Mouse (Mus musculus): ENCODE results near the gene Mlycd.

Gene Mlycd

DNA sequence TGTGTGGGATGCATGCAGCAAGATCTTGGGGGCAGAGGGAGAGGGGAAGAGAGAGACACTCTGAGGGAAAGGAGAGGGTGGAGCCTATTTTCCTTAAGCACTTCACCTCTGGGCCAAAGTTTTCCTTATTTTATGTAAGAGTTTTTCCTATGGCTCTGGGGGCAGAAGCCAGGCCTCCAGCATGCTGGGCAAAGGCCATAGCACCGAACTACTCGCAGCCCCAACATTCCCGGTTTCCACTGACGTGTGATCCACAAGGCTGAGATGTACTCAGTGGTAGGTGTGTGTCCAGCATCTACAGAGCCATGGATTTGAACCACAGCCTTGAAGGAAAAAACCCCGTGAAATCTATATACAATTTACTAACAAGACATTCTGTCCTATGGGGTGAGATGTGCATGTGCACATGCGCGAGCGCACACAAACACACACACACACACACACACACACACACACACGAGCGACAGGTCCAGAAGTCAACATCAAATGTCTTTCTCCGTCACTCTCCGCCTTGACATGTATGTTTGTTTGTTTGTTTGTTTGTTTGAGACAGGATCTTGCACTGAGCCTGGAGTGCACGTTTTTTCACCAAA, 39.0 kb downstream of the Mlycd start, which contains the start of gene Osgin1:
Gene Osgin1 (plus strand): TSS at position 543 of the 593 bp plus-strand sequence.
- DNase-seq (ENCODE audit: low spot score), result no peak

GRCm38 (mm10) chr8:119434569-119434968, 39.9 kb downstream of the Mlycd start:
- DNase-seq (ENCODE audit: low spot score), result no peak

GRCm38 (mm10) chr8:119435527-119435926, 40.8 kb downstream of the Mlycd start:
- DNase-seq (ENCODE audit: low spot score), result no peak

DNA sequence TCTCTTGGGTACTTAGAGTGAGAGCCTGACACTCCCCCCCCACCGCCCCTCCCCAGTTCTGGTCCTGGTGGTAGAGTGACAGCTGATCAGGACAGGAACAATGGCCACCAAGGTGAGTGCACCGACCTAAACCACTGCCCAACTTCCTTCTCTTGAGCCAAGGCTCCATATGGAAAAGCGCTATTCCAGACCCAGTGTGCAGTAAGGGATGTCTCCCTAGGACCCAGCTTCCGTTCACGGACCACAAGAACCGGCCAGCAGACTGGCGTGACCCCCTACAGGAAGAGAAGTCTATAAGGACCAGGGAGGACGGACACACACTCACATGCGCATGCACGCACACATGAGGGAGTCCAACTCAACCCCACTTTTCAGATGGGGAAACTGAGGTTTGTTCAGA, 41.7 kb downstream of the Mlycd start:
- no peak for DNase-seq (ENCODE audit: low spot score)

- no peak for DNase-seq (ENCODE audit: low spot score)
Observed at GRCm38 (mm10) chr8:119436933-119437332, 42.3 kb downstream of the Mlycd start.

DNA sequence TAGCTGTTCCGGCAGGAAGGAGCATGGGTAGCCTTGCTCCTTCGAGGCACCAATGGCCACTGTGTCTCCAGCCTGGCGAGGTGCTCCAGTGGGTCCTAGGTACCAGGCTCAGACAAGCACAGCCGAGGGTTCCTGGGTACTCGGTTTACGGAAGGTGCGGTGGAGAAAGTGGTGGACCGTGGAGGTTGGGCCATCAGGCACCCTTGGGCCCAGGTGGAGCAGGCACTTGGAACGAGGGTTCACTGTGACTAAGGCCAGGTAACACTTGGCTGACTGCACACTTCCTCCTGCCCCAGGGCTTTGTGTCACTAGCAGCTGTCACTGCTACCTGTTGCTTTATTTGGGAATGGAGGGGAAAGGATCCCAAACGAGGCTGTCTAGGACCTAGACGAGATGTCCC, 42.8 kb downstream of the Mlycd start:
- DNase-seq (ENCODE audit: low spot score), result no peak

DNA sequence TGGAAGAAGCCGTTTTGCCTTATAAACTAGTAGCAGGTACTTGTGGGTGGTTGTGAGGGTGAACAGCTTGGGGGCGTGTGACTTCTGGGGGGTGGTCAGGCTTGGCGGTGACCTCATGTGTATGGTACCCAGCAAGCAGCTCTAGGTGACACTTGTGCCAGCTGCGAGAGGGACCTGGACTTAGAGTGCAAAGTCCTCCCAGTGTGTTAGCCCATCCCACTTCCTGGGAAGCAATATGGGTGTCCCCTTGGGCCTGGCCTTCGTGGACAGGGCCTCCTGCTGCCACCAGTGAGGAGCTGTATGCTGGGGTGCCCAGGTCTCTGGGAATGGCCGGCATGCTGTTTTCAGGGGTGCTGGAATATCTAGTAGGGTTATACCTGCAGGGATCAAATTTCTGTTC, 44.2 kb downstream of the Mlycd start:
- no peak for DNase-seq (ENCODE audit: low spot score)

DNA sequence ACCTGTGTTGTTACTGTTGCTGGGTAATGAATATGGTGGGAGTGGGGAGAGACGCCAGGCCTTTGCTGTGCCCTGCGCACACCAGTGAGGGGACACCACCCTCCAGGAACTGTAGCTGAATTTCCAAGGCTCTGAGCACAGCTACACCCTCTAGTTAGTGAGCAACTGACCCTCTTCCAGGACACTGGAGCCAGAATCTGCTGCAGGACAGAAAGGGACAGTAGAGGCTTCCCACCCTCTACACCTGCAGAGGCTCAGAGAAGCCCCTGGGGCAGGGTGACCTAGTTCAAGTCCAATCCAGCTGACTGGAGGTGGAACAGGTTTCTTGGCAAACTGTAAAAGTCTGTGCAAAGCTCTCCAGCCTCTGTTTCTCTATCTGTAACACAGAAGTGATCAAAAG, 44.7 kb downstream of the Mlycd start:
- no peak for DNase-seq (ENCODE audit: low spot score)

GRCm38 (mm10) chr8:119439893-119440249, 45.2 kb downstream of the Mlycd start:
- DNase-seq (ENCODE audit: low spot score), result peak; percentile 24

GRCm38 (mm10) chr8:119440250-119440951, 45.7 kb downstream of the Mlycd start:
- peak; percentile 94 for DNase-seq (ENCODE audit: low spot score)

DNA sequence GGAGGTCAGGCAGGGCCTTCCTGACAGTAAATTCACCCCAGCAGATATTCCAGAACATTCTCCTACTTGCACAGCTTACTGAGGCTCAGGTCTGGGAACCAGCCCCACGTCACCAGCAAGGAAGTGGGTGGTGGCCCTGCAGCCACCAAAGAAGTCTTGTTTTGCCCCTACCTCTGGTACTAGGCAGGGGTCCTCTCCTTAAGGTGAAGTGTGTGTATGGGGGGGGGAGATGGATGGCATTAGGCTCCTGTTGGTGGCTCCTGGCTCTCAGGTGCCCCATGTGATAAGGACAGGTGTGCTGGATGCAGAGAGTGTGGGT, 46.2 kb downstream of the Mlycd start:
- DNase-seq (ENCODE audit: low spot score), result no peak

GRCm38 (mm10) chr8:119442013-119442412, 47.3 kb downstream of the Mlycd start:
- no peak for DNase-seq (ENCODE audit: low spot score)

GRCm38 (mm10) chr8:119442970-119443369, 48.3 kb downstream of the Mlycd start:
- DNase-seq (ENCODE audit: low spot score), result no peak

GRCm38 (mm10) chr8:119446211-119446989, 51.7 kb downstream of the Mlycd start, which contains the start of gene Necab2:
Necab2 (plus strand) TSS chr8:119446719.
- DNase-seq (ENCODE audit: low spot score), result peak; percentile 94

GRCm38 (mm10) chr8:119446990-119447780, 52.5 kb downstream of the Mlycd start:
- DNase-seq (ENCODE audit: low spot score), result peak; percentile 33

- DNase-seq (ENCODE audit: low spot score), result peak; percentile 32
Observed at GRCm38 (mm10) chr8:119447781-119448170, 53.1 kb downstream of the Mlycd start.

- no peak for DNase-seq (ENCODE audit: low spot score)
Observed at GRCm38 (mm10) chr8:119449627-119450026, 54.9 kb downstream of the Mlycd start.

DNA sequence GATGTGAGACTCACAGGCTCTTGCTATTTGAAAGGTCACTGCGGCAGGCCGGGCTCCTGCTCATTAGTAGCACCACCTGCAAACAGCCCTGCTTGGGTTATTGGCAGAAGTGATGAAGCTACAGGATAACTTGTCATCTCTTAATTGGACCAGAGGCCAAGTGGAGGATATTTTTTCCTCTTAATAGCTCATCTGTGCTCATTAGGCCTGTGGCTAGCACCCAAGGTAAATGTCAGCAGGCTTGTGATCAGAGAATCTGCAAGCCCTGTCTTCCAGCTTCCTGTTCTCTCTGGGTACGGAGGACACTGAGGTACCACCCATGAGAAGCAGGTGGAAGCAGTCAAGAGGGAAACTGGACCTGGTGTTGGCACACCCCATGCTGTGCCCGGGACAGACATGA, 56.5 kb downstream of the Mlycd start:
- DNase-seq (ENCODE audit: low spot score), result no peak

DNA sequence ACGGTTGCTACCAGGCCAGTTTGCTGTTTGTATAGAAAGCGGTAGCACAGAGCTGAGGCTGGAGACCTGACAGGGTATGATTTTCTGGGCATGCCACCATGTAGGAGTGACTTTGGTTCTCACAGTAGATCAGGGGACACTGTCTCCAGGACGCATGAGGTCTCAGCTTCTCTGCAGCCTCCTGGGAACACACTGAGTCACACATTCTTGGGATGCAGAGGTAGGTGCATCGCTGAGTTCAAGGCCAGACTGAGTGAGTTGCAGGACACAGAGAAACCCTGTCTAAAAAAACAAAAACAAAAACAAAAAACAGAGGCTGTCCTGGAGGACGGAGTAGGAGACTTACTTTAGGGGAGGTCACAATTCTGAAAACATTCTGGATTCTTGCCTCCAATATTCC, 58.2 kb downstream of the Mlycd start:
- no peak for DNase-seq (ENCODE audit: low spot score)

GRCm38 (mm10) chr8:119456045-119456444, 61.4 kb downstream of the Mlycd start:
- no peak for DNase-seq (ENCODE audit: low spot score)

DNA sequence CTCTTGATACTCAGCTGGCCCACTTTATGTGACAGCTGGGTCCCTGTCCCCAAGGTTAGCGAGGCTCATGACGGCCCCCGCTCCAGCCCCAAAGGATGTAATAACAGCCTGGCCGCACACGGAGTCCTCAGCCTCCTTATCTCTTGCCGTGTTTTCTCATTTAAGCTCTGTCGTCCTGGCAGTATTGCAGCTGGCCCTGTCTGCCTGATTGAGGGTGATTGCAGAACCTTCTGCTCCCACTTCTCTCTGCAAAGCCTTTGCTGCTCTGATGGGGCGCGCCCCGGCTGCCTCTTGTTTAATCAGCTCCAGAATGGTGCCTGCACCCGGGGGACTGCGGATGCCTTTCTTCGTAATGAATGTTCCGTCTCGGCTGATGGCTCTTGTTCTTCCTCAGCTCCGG, 65.0 kb downstream of the Mlycd start:
- DNase-seq (ENCODE audit: low spot score), result peak; percentile 48

All from embryo, embryonic 10.5 days (tissue).